Mouse (Mus musculus): Measurements from ENCODE around the gene Filip1. TPM values are rescaled to one million over a fixed set of nuclear protein-coding genes. Genes with fewer than 3 reads are reported as not detected.

The Filip1 gene
- polyA plus RNA-seq, 1 experiment: not detected

DNA sequence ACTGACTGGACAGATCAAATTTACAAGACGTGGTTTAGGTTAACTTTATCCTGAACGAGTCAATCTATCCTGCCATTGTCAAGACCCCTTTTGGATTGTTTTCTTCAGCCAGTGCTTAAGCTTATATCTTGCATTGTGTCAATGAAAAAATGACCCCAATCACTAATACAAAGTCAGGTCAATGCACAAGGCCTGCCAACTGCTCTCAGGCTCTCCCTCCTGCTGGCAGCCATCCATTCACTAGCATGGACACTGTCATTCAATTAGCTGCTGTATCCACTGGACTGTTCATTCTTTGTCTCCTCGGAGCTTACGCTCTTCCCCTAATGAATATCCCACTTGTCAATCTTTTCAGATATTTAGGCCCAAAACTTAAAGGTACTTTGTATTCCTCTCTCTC, 189.2 kb downstream of the Filip1 start:
- peaks cover 1% of the 10 kb centered on the region for H3K27me3 ChIP-seq (replicated peaks)
- H3K4me1 ChIP-seq: no peaks in the 10 kb centered on the region

DNA sequence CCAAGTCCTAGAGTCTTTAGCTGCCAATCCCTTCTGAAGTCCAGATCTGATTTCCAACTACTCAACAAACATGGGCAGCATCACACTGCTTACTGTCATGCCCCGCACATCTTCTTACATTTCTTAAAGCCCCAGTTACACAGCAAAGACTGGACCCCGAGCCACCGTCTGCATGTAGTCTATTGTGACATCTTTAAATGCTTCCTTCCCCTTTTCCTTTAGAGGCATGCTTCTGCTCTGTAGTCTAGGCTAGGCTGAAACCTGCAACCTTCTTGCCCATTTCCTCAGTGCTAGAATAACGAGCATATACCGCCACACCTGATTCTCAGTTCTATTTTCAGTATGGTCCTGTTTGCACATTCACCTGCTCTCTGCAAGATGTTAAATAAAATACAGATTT, 196.2 kb downstream of the Filip1 start:
- Histone ChIP-seq H3K36me3 (replicated peaks; ENCODE audit: low read length) (no peaks in the 10 kb centered on the region), H3K9me3 (peaks cover 26% of the 10 kb centered on the region), H3K27me3 (replicated peaks) (peaks cover 4% of the 10 kb centered on the region), H3K4me3 (replicated peaks) (no peak overlapping the region), H3K4me1 (peaks cover 8% of the 10 kb centered on the region; the same call in 1 of the 2 replicates)
- TF ChIP-seq GATA1 (IDR thresholded peaks at IDR 0.05; ENCODE audit: borderline replicate concordance, low read length) (no peak), FLI1 (IDR thresholded peaks at IDR 0.05; ENCODE audit: low read length) (no peak)

More for the DNA sequence above, 189.2 kb downstream of the Filip1 start:
- no peak for TF ChIP-seq GATA1 (IDR thresholded peaks at IDR 0.05; ENCODE audit: borderline replicate concordance, low read length)
- no peak for TF ChIP-seq FLI1 (IDR thresholded peaks at IDR 0.05; ENCODE audit: low read length)
- H3K9me3 ChIP-seq: peaks cover 17% of the 10 kb centered on the region
- H3K36me3 ChIP-seq (replicated peaks; ENCODE audit: low read length): no peaks in the 10 kb centered on the region
- no peak overlapping the region for H3K4me3 ChIP-seq (replicated peaks)

DNA sequence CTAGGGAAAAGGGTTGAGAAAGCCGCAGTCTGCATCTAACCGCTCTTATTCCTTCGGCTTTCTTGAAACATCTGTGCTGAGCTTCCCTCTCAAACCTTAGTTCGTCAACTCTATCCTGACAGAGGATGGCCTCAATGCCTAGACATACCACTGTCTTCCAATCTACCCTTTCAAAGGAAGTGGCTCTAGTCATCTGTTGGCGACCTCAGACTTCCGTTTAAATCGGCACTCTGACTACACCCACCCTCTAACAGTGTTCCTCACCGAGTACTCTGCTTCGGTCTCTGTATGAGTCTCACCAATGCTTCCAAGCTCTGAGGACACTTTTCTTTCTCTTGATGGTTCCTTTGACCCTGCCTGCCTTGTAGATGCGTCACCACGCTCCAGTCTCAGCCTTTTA, 196.6 kb downstream of the Filip1 start:
- Histone ChIP-seq H3K4me3 (replicated peaks) (no peak overlapping the region), H3K27me3 (replicated peaks) (peaks cover 4% of the 10 kb centered on the region), H3K4me1 (peaks cover 11% of the 10 kb centered on the region), H3K9me3 (peaks cover 26% of the 10 kb centered on the region), H3K36me3 (replicated peaks; ENCODE audit: low read length) (no peaks in the 10 kb centered on the region)
- TF ChIP-seq FLI1 (IDR thresholded peaks at IDR 0.05; ENCODE audit: low read length): no peak
- TF ChIP-seq GATA1 (IDR thresholded peaks at IDR 0.05; ENCODE audit: borderline replicate concordance, low read length): no peak

DNA sequence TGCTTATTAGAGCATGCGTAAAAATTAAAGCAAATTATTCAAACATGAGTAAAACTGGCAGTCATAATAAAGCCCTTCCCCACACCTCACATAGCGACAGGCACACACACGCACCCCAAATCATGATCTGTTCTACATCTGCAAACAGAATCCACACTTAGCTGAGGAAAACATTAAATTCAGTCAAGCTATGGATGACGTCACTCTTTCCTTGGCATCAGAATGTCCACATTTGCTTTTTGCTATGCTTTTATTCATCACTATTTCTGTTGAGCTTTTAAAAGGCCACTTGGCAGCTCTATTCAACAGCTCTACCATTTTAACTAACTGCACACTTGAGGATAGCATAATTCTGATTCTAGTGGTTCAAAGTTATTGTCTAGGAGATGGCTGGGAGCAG, 198.1 kb downstream of the Filip1 start:
- Histone ChIP-seq H3K27me3 (replicated peaks) (peaks cover 4% of the 10 kb centered on the region), H3K4me1 (peaks cover 25% of the 10 kb centered on the region), H3K9me3 (peaks cover 21% of the 10 kb centered on the region), H3K36me3 (replicated peaks; ENCODE audit: low read length) (no peaks in the 10 kb centered on the region), H3K4me3 (replicated peaks) (no peak overlapping the region)
- TF ChIP-seq GATA1 (IDR thresholded peaks at IDR 0.05; ENCODE audit: borderline replicate concordance, low read length): no peak
- no peak for TF ChIP-seq FLI1 (IDR thresholded peaks at IDR 0.05; ENCODE audit: low read length)

DNA sequence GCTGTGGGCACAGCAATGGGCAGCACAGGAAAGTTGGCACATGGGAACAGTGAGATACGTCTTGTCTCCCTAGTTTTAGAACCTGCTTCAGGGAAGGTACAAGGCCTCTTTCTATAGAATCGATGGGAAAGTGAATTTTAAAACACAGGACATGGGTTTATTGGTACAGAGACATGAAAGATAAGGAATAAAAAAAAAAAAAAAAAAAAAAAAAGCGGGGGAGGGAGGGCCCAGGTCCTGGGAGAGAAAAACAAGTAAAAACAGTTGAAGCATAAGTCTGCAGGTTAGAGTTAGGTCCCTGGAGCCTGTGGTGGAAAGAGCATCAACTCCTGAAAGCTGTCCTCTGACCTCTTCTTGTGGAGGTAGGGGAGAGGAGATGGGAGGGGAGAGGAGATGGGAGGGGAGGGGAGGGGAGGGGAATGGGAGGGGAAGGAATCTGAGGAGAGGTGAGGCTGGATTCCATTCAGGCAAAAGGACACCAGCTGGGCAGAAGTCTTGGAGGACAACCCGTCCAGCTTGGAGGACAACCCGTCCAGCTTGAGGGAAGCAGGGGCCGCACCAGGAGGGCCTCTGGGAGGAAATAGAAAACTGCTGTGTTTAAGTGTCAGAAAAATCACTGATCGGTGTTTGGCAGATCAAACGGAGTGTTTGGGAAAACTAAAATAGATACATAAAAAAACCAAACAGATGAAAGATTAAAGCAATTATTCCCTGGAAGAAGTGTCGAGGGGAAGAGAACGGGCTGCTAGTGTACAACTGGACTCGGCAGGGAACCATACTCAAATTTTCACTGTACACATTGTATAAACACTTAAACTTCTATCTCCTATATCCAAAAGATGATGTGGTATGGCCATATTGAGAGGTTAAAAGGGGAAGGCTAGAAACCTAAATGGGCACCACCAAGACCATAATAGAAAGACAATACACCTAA, 201.4 kb downstream of the Filip1 start:
- Histone ChIP-seq H3K27me3 (replicated peaks) (peaks cover 4% of the 10 kb centered on the region), H3K9me3 (no peaks in the 10 kb centered on the region), H3K4me1 (peaks cover 31% of the 10 kb centered on the region), H3K4me3 (replicated peaks) (no peak overlapping the region), H3K36me3 (replicated peaks; ENCODE audit: low read length) (no peaks in the 10 kb centered on the region)
- TF ChIP-seq FLI1 (IDR thresholded peaks at IDR 0.05; ENCODE audit: low read length): no peak
- TF ChIP-seq GATA1 (IDR thresholded peaks at IDR 0.05; ENCODE audit: borderline replicate concordance, low read length): no peak

DNA sequence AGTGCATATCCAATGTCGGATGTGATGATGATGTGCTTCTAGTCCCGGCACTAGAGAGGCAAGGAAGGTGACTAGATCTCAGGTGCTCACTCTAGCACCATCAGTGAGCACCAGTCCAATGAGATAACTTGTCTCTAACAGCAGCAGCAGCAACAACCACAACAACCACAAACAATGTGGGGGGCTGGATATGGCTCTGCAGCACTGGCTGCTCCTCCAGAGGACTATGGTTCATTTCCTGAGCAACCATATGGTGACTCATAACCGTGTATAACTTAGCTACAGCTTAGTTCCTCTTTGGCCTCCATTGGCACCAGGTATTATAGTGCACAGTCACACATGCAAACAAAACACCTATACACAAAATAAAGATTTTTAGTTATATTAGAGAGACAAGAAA, 202.1 kb downstream of the Filip1 start:
- H3K4me3 ChIP-seq (replicated peaks): peak overlapping the region; percentile 78
- TF ChIP-seq FLI1 (IDR thresholded peaks at IDR 0.05; ENCODE audit: low read length): no peak
- no peak; the same call in 2 of the 3 replicates for TF ChIP-seq GATA1 (IDR thresholded peaks at IDR 0.05; ENCODE audit: borderline replicate concordance, low read length)

DNA sequence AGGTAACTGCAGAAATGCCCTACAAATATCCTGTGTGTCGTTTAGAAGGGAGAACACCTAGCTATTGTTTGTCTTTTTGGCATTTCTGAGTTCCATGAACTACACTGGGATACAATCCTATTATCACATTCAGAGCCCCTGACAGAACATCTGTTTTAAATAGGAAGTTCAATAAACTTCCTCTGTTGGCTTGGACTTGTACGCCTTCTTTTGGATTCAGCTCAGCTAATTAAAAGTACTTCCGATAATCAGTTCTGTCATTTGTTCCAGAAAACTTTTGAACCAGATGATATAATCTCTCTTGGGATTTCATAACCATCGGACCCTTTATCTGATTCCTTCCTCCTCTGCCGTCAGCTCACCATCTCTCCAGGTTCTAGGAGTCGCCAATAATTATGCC, 203.2 kb downstream of the Filip1 start:
- Histone ChIP-seq H3K4me1 (peaks cover 28% of the 10 kb centered on the region), H3K9me3 (no peaks in the 10 kb centered on the region), H3K36me3 (replicated peaks; ENCODE audit: low read length) (no peaks in the 10 kb centered on the region), H3K4me3 (replicated peaks) (no peak overlapping the region), H3K27me3 (replicated peaks) (peaks cover 2% of the 10 kb centered on the region)
- no peak for TF ChIP-seq FLI1 (IDR thresholded peaks at IDR 0.05; ENCODE audit: low read length)
- TF ChIP-seq GATA1 (IDR thresholded peaks at IDR 0.05; ENCODE audit: borderline replicate concordance, low read length): no peak

More for the DNA sequence above, 202.1 kb downstream of the Filip1 start:
- Histone ChIP-seq H3K36me3 (replicated peaks; ENCODE audit: low read length) (no peaks in the 10 kb centered on the region), H3K4me1 (peaks cover 28% of the 10 kb centered on the region), H3K9me3 (no peaks in the 10 kb centered on the region), H3K27me3 (replicated peaks) (peaks cover 2% of the 10 kb centered on the region)

DNA sequence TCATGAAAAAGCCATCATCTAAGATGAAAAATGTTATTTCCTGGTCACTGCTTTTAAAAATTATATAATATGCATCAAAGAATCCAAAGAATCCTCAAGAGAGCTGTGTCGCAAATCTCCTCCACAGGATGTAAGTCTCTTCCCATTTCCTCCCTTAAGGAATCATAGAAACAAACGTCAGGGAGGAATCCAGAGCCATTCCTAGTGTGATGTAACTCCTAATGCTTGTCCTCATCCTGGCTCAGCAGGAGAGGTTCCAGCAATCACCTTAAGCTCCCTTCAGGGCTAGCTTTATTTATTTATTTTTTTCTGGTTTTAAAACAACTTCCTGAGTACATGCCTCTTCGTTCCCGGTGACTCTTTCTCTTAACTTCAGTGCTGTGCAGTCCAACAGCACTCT, 205.5 kb downstream of the Filip1 start:
- no peaks in the 10 kb centered on the region for H3K27me3 ChIP-seq (replicated peaks)
- H3K9me3 ChIP-seq: no peaks in the 10 kb centered on the region
- TF ChIP-seq FLI1 (IDR thresholded peaks at IDR 0.05; ENCODE audit: low read length): no peak
- TF ChIP-seq GATA1 (IDR thresholded peaks at IDR 0.05; ENCODE audit: borderline replicate concordance, low read length): no peak
- H3K4me1 ChIP-seq: peaks cover 25% of the 10 kb centered on the region
- no peaks in the 10 kb centered on the region for H3K36me3 ChIP-seq (replicated peaks; ENCODE audit: low read length)
- no peak overlapping the region for H3K4me3 ChIP-seq (replicated peaks)

DNA sequence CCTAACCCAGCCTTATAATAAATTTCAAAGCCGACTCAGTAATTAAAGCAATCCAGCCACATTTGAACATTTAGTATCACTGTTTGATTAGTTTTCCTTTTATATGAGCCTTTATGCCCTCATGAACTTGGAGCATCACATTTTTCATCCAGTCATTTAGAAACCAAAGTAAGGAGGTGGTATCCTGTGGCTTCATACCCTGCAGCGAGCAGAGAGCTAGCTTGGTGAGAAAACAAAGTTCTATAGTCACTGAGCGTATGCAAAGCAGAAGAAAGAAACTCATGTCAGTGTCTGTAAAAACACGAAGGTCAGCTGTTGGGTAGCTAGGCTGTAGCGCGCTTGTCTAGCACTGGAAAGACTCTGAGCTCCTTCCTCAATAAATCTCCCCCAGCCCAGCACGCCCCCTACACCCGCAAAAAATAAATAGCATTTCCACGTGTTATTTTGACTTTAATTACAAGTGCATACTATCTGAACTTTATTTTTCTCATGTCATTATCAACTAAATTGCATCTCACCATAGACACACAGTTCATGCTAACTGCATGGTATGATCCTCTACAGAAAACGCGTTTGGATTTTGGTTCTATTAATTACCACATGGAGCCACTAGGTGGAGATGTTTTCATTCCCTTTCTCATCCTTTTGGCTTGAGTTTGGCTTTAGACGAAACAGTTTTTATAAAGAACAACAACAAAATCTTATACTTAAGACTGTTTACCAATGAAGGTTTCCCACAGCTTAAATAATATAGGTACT, 206.2 kb downstream of the Filip1 start:
- Histone ChIP-seq H3K27me3 (replicated peaks) (no peaks in the 10 kb centered on the region), H3K36me3 (replicated peaks; ENCODE audit: low read length) (no peaks in the 10 kb centered on the region), H3K4me1 (peaks cover 25% of the 10 kb centered on the region), H3K4me3 (replicated peaks) (no peak overlapping the region), H3K9me3 (no peaks in the 10 kb centered on the region)
- TF ChIP-seq GATA1 (IDR thresholded peaks at IDR 0.05; ENCODE audit: borderline replicate concordance, low read length) (no peak), FLI1 (IDR thresholded peaks at IDR 0.05; ENCODE audit: low read length) (no peak)

DNA sequence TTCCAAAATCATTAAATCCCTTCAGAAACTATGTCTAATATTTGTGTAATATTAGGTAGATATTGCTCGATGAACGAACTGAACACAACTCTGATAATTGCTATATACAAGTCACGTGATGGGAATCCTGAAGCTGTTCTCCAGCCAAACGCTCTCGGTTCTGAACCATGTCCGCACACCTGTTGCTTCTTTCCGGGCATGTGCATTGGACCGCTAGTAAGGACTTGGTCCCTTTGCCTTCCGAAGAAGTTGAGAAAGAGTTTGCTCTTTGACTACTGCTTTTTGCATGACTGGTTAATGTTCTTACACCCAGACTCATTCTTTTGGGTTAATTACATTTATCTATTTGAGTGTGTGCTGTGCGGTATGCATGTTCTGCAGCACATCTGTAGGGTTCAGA, 207.2 kb downstream of the Filip1 start:
- H3K27me3 ChIP-seq (replicated peaks): no peaks in the 10 kb centered on the region
- no peaks in the 10 kb centered on the region for H3K36me3 ChIP-seq (replicated peaks; ENCODE audit: low read length)
- TF ChIP-seq GATA1 (IDR thresholded peaks at IDR 0.05; ENCODE audit: borderline replicate concordance, low read length): no peak
- TF ChIP-seq FLI1 (IDR thresholded peaks at IDR 0.05; ENCODE audit: low read length): no peak
- H3K4me1 ChIP-seq: peaks cover 16% of the 10 kb centered on the region
- no peaks in the 10 kb centered on the region for H3K9me3 ChIP-seq
- H3K4me3 ChIP-seq (replicated peaks): no peak overlapping the region
